Mouse (Mus musculus) frontal cortex, postnatal 14 days (tissue): ENCODE measurements around the gene Nxn.

Source experiments
- DNase-seq, 2 experiments: peaks; one replicate each; pipeline ENCODE4 v3.0.0; 2022; ENCODE audit warnings: low spot score in 2 of 2

Gene Nxn

GRCm38 (mm10) chr11:76332240-76332639 is 66.7 kb downstream of the Nxn start:
- DNase-seq = no peak

GRCm38 (mm10) chr11:76328522-76329290 is 70.2 kb downstream of the Nxn start:
- no peak for DNase-seq

- DNase-seq = no peak
These were observed 70.9 kb downstream of the Nxn start for GRCm38 (mm10) chr11:76328084-76328483.

- no peak for DNase-seq
These were observed 72.3 kb downstream of the Nxn start for GRCm38 (mm10) chr11:76326672-76327071.

DNA sequence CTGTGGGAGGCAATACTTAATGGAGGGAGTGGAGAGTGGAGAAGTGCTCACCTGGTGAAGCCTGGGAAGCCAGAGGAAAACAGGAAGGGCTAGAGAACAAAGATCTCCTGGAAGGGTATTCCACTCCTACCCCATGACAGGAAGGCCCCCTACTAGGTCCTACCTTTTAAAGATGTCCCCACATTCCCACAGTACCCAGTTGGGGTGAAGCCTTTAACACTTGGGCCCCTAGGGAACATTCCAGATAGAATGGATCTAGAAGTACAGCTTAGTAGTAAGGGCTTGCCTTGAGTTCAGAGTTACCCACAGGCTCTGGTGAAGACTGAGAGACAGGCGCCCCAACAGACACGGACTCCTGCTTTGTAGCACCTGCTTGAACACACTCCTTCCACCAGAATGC is 72.9 kb downstream of the Nxn start:
- no peak for DNase-seq

DNA sequence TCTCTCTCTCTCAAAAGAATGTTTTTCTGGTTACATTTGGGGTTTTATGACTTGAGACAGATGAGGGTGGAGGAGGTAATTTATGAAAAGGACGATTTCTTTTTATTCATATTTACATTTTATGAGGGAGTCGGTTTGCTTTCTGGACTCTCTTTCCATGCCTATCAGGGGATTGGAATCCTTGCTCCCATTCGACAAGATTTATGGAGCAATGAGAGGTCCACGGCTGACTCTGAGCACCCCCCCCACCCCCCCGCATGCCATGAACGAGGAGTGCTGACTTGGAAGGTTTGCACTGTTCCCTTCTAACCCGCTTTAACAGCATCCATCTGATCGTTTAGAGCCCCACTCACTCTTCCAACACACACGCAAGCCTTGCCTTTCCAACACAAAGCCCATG is 74.1 kb downstream of the Nxn start:
- DNase-seq = no peak

DNA sequence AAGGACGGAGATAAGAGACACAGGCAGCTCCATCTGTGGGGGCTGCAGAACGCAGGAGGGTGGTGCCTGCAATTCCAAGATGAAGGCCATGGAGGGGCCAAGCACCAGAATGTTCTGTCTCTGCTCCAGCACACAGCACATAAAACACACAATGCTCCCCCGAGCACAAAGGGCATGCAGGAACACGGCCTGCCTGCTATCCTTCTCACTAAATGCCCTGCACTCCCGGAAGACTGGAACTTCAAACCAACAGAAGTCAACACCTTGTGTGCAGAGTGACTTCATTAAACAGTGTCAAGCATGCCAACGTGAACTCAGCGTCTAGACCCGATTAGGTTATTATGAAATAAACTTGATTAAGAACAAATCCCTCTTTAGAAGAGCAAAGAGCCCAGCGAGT is 74.7 kb downstream of the Nxn start:
- no peak for DNase-seq

DNA sequence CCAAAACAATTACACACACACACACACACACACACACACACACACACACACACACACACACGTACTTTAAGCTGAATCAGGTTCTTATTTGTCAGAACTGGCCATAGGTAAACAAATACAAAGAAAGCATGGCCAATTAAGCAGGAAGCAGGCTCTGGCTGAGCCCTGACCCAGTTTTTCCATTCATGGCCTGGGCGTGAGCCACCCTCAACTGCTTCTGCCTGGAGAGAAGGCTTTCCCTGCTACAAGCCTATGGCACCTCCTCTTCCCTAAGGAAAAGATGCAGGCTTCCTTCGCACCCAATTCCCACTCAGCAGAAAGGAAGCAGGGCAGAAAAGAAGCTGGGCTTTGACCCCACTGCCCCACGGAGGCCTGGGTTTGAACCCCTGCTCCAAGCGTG is 76.0 kb downstream of the Nxn start:
- no peak for DNase-seq

GRCm38 (mm10) chr11:76322081-76322480 is 76.9 kb downstream of the Nxn start:
- no peak for DNase-seq

DNA sequence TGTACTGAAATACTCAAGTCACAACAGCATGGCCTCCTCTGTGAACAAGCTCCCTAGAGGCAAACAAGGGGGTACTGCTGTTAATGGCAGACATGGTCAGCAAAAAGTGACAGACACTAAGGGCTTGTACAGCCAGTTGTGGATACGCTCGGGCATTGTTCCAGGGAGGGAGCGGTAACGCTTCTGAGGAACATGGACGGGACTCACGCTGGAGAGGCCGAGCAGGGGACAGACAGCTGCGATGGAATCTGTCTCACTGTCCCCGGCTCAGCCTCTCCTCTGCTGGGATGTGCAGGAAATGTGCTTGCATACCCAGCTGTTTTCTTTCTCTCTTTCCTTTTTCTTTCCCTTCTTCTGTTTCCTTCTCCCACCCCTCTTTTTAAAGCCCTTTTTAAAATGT is 78.5 kb downstream of the Nxn start:
- no peak for DNase-seq

DNA sequence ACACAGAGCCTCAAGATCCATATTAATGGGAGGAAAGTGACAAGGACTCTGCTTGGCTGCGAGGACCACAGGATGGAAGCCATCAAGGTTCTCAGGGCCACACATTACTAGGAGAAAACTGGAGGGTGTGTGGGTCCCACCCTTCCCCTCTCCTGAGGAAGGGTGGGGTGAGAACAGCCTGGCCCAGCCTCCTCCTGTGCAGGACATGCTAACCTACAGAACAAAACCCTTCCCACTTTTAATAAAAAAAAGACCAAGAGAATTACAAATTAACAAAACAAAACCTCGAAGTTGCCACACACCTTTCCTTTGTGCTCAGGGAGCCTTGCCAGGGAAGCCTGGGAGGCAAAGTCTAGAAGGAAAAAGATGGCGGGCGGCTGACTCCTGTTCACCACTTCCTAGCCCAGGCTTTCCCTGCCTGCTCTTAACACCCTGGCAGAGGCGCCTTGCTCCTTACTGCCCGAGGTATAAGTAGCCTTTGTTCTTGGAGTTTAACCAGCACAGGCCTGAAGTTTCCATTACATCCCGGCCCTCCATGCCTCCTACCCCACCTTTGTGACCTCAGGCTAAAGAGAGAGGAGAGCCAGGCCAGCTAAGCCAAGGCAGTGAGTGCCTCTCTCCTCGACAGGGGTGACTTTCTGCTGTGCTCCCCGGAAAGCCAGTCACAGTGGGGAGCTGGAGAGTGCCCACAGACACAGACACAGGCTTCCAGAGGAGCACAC is 79.1 kb downstream of the Nxn start:
- no peak for DNase-seq

- no peak for DNase-seq
These were observed 81.0 kb downstream of the Nxn start for GRCm38 (mm10) chr11:76317904-76318303.

- DNase-seq = no peak
These were observed 83.0 kb downstream of the Nxn start for GRCm38 (mm10) chr11:76315785-76316444.

DNA sequence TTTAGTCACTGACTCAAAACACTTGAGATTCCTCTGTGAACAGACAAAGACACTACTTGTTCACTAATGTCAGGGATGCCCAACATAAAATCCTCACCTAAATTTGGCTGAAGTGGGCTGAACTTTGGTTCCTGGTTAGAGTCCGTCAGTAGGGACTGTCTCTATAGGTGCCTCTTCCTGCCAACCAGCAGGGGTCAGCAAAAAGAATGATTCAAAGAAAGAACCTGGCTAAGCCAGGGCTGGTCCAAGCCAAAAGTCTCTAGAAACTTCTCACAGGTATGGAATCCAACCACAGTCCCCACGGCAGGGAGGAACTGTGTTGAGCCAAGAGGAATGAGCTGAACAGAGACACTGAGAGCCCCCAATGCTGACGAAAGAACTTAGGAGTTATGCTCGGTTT is 84.2 kb downstream of the Nxn start:
- DNase-seq = no peak

DNA sequence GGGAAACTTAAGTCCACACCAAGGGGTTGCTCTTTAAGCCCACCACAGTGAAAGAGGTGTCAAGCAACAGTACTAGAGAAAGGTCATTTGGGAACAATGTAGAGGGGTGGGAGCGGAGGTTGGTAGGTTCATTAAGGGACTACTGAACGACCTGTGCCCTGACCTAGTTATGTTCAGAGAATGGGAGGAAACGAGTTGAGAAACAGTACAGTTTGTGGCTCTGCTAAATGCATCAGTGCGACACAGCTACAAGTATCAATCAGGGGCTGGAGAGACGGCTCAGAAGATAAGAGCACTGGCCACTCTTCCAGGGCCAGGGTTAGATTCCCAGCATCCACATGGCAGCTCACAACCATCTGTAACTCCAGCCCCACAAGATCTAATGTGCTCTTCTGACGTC is 84.8 kb downstream of the Nxn start:
- DNase-seq = no peak

DNA sequence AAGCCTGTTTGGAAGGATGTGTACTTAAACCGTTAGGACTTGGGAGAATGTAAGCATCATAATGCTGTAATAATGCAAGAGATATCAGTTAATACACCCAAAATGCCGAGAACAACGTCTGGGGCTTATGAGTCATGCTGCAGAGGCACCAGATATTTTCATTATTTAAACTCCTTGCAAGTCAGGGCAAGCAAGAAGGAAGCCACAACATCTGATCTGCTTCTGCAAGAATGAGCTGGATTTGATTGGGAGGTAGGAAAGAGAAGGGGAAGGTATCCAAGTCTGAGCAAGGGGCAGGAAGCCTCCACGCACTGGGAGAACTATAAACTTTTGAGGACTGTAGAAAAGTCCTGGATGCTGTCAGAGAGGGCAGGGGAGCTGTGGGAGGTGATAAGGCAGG is 86.1 kb downstream of the Nxn start:
- no peak for DNase-seq

DNA sequence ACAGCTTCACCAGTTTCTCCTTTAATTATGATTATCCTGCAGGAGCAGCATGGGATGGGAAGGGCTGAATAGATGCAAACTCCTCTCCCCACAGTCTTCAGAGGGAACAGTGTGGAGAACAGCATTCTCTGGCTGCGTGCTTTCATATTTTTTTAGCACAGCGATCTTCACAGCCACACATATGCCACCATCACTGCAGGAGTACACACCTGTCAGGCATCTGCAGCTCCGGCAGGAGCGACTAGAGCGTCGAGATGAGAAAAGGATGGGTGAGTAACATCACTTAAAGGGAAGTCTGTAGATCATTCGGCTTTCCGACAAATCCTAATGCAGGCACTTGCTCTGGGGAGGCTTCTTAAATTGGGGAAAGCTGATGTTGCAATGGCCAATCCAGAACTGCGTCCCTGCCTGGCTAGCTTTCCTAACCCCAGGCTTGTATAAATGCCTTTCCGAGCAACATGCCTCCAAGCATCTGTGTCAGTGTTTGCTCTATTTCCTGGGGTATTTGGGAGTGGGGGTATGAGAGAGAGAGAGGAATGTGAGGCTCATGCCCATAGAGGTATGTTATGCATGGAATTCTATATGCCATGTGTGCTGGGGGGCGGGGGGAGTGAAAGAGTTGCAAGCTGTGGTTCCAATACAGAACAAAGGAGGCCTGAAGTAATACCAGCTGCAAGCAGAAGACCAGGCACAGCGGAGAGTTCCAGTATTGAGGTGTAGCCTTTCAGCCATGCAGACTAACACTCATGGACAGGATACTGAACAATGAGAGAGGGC is 87.5 kb downstream of the Nxn start:
- no peak for DNase-seq

GRCm38 (mm10) chr11:76309868-76310267 is 89.1 kb downstream of the Nxn start:
- DNase-seq = no peak

DNA sequence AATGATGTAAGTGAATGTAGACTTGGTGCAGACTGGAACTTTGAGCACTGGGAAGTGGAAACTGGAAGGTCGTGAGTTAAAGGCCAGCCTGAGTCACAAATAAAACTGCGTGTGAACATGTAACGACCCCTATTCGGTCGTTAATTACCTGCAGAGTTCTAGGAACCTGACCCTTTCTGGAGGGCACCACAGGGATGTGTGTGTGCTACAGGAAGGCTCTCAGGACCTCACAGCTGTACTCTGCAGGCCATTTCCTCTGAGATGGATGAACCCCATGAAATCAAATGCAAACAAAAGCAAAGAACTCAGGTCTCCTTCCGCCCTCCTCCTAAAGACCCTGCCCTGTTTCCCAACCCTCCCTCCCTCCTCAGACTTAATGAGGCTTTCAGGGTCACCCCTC is 89.9 kb downstream of the Nxn start:
- no peak for DNase-seq

DNA sequence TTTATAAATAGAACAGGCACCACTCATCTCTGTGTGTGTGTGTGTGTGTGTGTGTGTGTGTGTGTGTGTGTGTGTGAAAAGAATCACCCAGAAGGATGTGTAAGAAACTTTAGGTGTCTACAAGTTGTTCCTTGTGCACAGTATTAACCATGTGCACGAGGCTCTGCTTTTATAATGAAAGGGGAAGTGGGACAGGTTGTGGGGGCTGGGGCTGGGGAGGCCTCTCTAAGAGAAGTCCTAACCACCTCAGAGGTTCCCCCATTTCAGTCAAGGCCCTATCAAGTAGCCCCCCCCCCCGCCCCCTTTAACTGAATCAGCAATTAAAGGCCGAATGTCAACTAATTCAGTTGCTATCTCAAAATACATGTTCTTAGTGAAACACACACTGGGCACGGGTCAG is 92.2 kb downstream of the Nxn start:
- DNase-seq = no peak

DNA sequence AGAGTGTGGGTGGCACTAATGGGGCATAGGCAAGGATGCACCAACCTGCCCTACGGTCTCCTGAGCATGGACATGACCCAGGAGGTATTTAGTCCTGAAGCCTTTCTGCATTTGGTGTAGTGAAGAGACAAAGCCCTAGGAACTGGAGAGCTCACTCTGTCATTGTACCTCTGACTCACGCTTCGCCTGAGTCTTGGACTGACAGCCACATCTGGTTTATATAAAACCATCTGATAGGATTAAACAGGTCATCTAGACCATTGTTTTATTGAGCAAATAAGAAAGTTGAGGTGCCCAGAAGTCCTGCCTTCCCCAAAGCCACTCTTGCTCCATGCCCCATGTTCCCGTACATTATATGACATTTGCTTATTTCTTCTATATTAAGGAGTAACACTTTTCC is 93.4 kb downstream of the Nxn start:
- no peak for DNase-seq

DNA sequence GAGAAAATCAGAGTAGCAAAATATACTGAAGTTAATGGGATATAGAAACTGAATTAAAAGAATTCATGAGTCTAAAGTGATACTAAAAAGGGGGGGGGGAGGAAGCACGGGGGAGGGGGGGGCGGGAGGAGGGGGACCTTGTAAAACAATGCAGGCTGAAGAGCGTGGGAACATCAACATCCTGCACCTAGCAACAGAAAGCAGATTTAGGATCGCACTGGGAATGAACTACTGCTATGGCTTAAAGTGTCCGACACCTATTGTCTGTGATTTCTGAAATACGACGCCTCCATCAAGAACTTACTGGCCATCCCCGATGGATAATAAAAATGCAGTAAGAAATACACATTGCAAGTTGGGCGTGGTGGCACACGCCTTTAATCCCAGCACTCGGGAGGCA is 95.6 kb downstream of the Nxn start:
- no peak for DNase-seq
